Mouse (Mus musculus): Measurements from ENCODE around the gene Lrrc1. TPM values are rescaled to one million over a fixed set of nuclear protein-coding genes. Genes with fewer than 3 reads are reported as not detected.

Lrrc1 gene
- polyA plus RNA-seq, 1 experiment = 4.4 TPM

- H3K36me3 ChIP-seq (ENCODE audit: control insufficient read depth, insufficient read depth) = no peaks in the 10 kb centered on the region
- H3K79me2 ChIP-seq (ENCODE audit: control insufficient read depth, insufficient read depth) = no peaks in the 10 kb centered on the region
- H3K4me3 ChIP-seq (ENCODE audit: insufficient read depth, poor library complexity, severe bottlenecking) = no peak overlapping the region
- no peaks in the 10 kb centered on the region for H3K27me3 ChIP-seq (ENCODE audit: control insufficient read depth, insufficient read depth, insufficient read length)
- H3K79me3 ChIP-seq (ENCODE audit: low read depth) = no peaks in the 10 kb centered on the region
- no peak overlapping the region for H3ac ChIP-seq (ENCODE audit: control insufficient read depth, insufficient read length, low read depth)
- TF ChIP-seq MYOD1 (IDR thresholded peaks at IDR 0.05; ENCODE audit: control insufficient read depth, insufficient read length, low read depth) (no peak), FOSL1 (IDR thresholded peaks at IDR 0.05; ENCODE audit: insufficient read depth, low read length, poor library complexity, severe bottlenecking) (no peak), MAX (IDR thresholded peaks at IDR 0.05) (no peak), CTCF (IDR thresholded peaks at IDR 0.05; ENCODE audit: control insufficient read depth, insufficient read depth, insufficient read length) (no peak), CEBPB (IDR thresholded peaks at IDR 0.05; ENCODE audit: low read depth) (no peak), MYOG (IDR thresholded peaks at IDR 0.05; ENCODE audit: control insufficient read depth, extremely low read depth, insufficient read length) (no peak), USF1 (IDR thresholded peaks at IDR 0.05; ENCODE audit: low read depth) (no peak)
These were observed 17.5 kb downstream of the Lrrc1 start for GRCm38 (mm10) chr9:77527170-77527569.

GRCm38 (mm10) chr9:77526715-77527114, 18.0 kb downstream of the Lrrc1 start:
- Histone ChIP-seq H3K36me3 (ENCODE audit: control insufficient read depth, insufficient read depth) (no peaks in the 10 kb centered on the region), H3K79me3 (ENCODE audit: low read depth) (no peaks in the 10 kb centered on the region), H3ac (ENCODE audit: control insufficient read depth, insufficient read length, low read depth) (no peak overlapping the region), H3K4me3 (ENCODE audit: insufficient read depth, poor library complexity, severe bottlenecking) (no peak overlapping the region), H3K27me3 (ENCODE audit: control insufficient read depth, insufficient read depth, insufficient read length) (no peaks in the 10 kb centered on the region), H3K79me2 (ENCODE audit: control insufficient read depth, insufficient read depth) (no peaks in the 10 kb centered on the region)
- no peak for TF ChIP-seq FOSL1 (IDR thresholded peaks at IDR 0.05; ENCODE audit: insufficient read depth, low read length, poor library complexity, severe bottlenecking)
- TF ChIP-seq CTCF (IDR thresholded peaks at IDR 0.05; ENCODE audit: control insufficient read depth, insufficient read depth, insufficient read length) = no peak
- no peak for TF ChIP-seq MYOD1 (IDR thresholded peaks at IDR 0.05; ENCODE audit: control insufficient read depth, insufficient read length, low read depth)
- TF ChIP-seq MAX (IDR thresholded peaks at IDR 0.05) = no peak
- TF ChIP-seq CEBPB (IDR thresholded peaks at IDR 0.05; ENCODE audit: low read depth) = no peak
- TF ChIP-seq MYOG (IDR thresholded peaks at IDR 0.05; ENCODE audit: control insufficient read depth, extremely low read depth, insufficient read length) = no peak
- no peak for TF ChIP-seq USF1 (IDR thresholded peaks at IDR 0.05; ENCODE audit: low read depth)

- Histone ChIP-seq H3K79me2 (ENCODE audit: control insufficient read depth, insufficient read depth) (no peaks in the 10 kb centered on the region), H3K27me3 (ENCODE audit: control insufficient read depth, insufficient read depth, insufficient read length) (no peaks in the 10 kb centered on the region), H3K79me3 (ENCODE audit: low read depth) (no peaks in the 10 kb centered on the region), H3ac (ENCODE audit: control insufficient read depth, insufficient read length, low read depth) (no peak overlapping the region), H3K4me3 (ENCODE audit: insufficient read depth, poor library complexity, severe bottlenecking) (no peak overlapping the region), H3K36me3 (ENCODE audit: control insufficient read depth, insufficient read depth) (no peaks in the 10 kb centered on the region)
- TF ChIP-seq FOSL1 (IDR thresholded peaks at IDR 0.05; ENCODE audit: insufficient read depth, low read length, poor library complexity, severe bottlenecking) (no peak), MAX (IDR thresholded peaks at IDR 0.05) (no peak), CEBPB (IDR thresholded peaks at IDR 0.05; ENCODE audit: low read depth) (no peak), CTCF (IDR thresholded peaks at IDR 0.05; ENCODE audit: control insufficient read depth, insufficient read depth, insufficient read length) (no peak), MYOD1 (IDR thresholded peaks at IDR 0.05; ENCODE audit: control insufficient read depth, insufficient read length, low read depth) (no peak), USF1 (IDR thresholded peaks at IDR 0.05; ENCODE audit: low read depth) (no peak), MYOG (IDR thresholded peaks at IDR 0.05; ENCODE audit: control insufficient read depth, extremely low read depth, insufficient read length) (no peak)
These were observed 18.9 kb downstream of the Lrrc1 start for GRCm38 (mm10) chr9:77525595-77526295.

- H3K36me3 ChIP-seq (ENCODE audit: control insufficient read depth, insufficient read depth) = no peaks in the 10 kb centered on the region
These were observed 20.9 kb downstream of the Lrrc1 start for GRCm38 (mm10) chr9:77523793-77524192.

GRCm38 (mm10) chr9:77522476-77522875, 22.2 kb downstream of the Lrrc1 start:
- Histone ChIP-seq H3K27me3 (ENCODE audit: control insufficient read depth, insufficient read depth, insufficient read length) (no peaks in the 10 kb centered on the region), H3K4me3 (ENCODE audit: insufficient read depth, poor library complexity, severe bottlenecking) (no peak overlapping the region), H3K79me2 (ENCODE audit: control insufficient read depth, insufficient read depth) (no peaks in the 10 kb centered on the region), H3K79me3 (ENCODE audit: low read depth) (no peaks in the 10 kb centered on the region), H3ac (ENCODE audit: control insufficient read depth, insufficient read length, low read depth) (no peak overlapping the region), H3K36me3 (ENCODE audit: control insufficient read depth, insufficient read depth) (no peaks in the 10 kb centered on the region)
- TF ChIP-seq CEBPB (IDR thresholded peaks at IDR 0.05; ENCODE audit: low read depth) = no peak
- TF ChIP-seq MYOD1 (IDR thresholded peaks at IDR 0.05; ENCODE audit: control insufficient read depth, insufficient read length, low read depth) = no peak

More at GRCm38 (mm10) chr9:77523793-77524192, 20.9 kb downstream of the Lrrc1 start:
- no peaks in the 10 kb centered on the region for H3K79me3 ChIP-seq (ENCODE audit: low read depth)
- no peaks in the 10 kb centered on the region for H3K79me2 ChIP-seq (ENCODE audit: control insufficient read depth, insufficient read depth)
- no peaks in the 10 kb centered on the region for H3K27me3 ChIP-seq (ENCODE audit: control insufficient read depth, insufficient read depth, insufficient read length)
- H3K4me3 ChIP-seq (ENCODE audit: insufficient read depth, poor library complexity, severe bottlenecking) = no peak overlapping the region
- TF ChIP-seq MAX (IDR thresholded peaks at IDR 0.05) (no peak), MYOG (IDR thresholded peaks at IDR 0.05; ENCODE audit: control insufficient read depth, extremely low read depth, insufficient read length) (no peak), USF1 (IDR thresholded peaks at IDR 0.05; ENCODE audit: low read depth) (no peak), CEBPB (IDR thresholded peaks at IDR 0.05; ENCODE audit: low read depth) (no peak), MYOD1 (IDR thresholded peaks at IDR 0.05; ENCODE audit: control insufficient read depth, insufficient read length, low read depth) (no peak), CTCF (IDR thresholded peaks at IDR 0.05; ENCODE audit: control insufficient read depth, insufficient read depth, insufficient read length) (no peak), FOSL1 (IDR thresholded peaks at IDR 0.05; ENCODE audit: insufficient read depth, low read length, poor library complexity, severe bottlenecking) (no peak)
- H3ac ChIP-seq (ENCODE audit: control insufficient read depth, insufficient read length, low read depth) = no peak overlapping the region

DNA sequence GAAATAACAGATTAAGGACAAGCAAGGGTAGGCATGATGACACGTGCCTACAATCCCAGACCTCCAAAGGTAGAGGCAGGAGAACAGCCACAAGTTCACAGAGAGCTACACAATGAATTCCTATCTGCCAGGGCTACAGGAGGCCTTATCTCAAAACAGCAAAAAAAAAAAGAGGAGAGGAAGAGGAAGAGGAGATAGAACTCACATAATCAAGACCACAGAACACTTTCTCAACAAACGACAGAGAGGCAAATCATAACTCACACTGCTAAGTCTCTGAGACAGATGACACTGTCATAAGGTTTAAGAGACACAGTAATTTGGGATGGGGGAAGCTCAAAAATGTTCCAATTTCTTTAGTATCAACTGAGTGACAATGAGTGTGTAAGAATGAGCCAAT, 25.5 kb downstream of the Lrrc1 start:
- Histone ChIP-seq H3K79me2 (ENCODE audit: control insufficient read depth, insufficient read depth) (no peaks in the 10 kb centered on the region), H3K79me3 (ENCODE audit: low read depth) (no peaks in the 10 kb centered on the region), H3K4me3 (ENCODE audit: insufficient read depth, poor library complexity, severe bottlenecking) (no peak overlapping the region), H3K27me3 (ENCODE audit: control insufficient read depth, insufficient read depth, insufficient read length) (no peaks in the 10 kb centered on the region), H3ac (ENCODE audit: control insufficient read depth, insufficient read length, low read depth) (no peak overlapping the region), H3K36me3 (ENCODE audit: control insufficient read depth, insufficient read depth) (no peaks in the 10 kb centered on the region)
- TF ChIP-seq FOSL1 (IDR thresholded peaks at IDR 0.05; ENCODE audit: insufficient read depth, low read length, poor library complexity, severe bottlenecking) (no peak), MYOD1 (IDR thresholded peaks at IDR 0.05; ENCODE audit: control insufficient read depth, insufficient read length, low read depth) (no peak), MAX (IDR thresholded peaks at IDR 0.05) (no peak), USF1 (IDR thresholded peaks at IDR 0.05; ENCODE audit: low read depth) (no peak), CTCF (IDR thresholded peaks at IDR 0.05; ENCODE audit: control insufficient read depth, insufficient read depth, insufficient read length) (no peak), MYOG (IDR thresholded peaks at IDR 0.05; ENCODE audit: control insufficient read depth, extremely low read depth, insufficient read length) (no peak), CEBPB (IDR thresholded peaks at IDR 0.05; ENCODE audit: low read depth) (no peak)
